Mouse (Mus musculus) splenic B cell, adult 2 months (primary cell): Measurements from ENCODE around the gene Scyl2.
"Not testable (repeated sequence)": the region's sequence is repeated elsewhere in the genome, so short reads cannot be mapped to it uniquely, and the experiment has no call there.

Experiments
- DNase-seq: peaks from one replicate; pipeline ENCODE4 v3.0.0-alpha.2; 2011; ENCODE audit warnings: low read depth, low spot score
- H3K27me3 ChIP-seq: 2 replicates; pipeline ENCODE4 v1.6.1; 2012; ENCODE audit warnings: mild to moderate bottlenecking, low read length, moderate library complexity, mixed read lengths; ENCODE audit not compliant: control insufficient read depth, poor library complexity, insufficient read depth, severe bottlenecking
- H3K36me3 ChIP-seq: 2 replicates; pipeline ENCODE4 v1.6.1; 2012; ENCODE audit warnings: mild to moderate bottlenecking, low read length, moderate library complexity, mixed read lengths; ENCODE audit not compliant: control insufficient read depth, poor library complexity, insufficient read depth, severe bottlenecking

Gene Scyl2

GRCm38 (mm10) chr10:89690021-89690420 lies 3.9 kb upstream of the Scyl2 start:
- H3K36me3 ChIP-seq: no peaks in the 10 kb centered on the region
- DNase-seq: no peak
- no peaks in the 10 kb centered on the region for H3K27me3 ChIP-seq

DNA sequence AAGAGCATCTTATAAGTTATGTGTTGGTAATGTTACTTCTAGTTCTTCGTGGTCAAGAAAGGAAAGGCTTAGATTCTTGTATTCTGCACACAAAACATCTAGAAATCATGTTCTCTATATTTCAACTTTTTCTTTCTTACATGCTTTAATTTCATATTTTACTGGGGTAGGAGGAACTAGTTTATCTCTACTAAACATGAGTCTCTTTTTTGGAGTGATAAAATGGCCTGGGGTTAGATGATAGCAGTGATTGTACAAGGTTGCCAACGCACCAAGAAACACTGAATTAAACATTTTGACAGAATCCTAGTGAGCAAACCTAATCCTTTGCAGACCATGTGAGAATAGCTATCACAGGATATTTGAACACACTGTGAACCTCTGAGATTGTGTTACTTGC lies 1.4 kb upstream of the Scyl2 start:
- H3K36me3 ChIP-seq: no peaks in the 10 kb centered on the region
- DNase-seq: no peak
- H3K27me3 ChIP-seq: no peaks in the 10 kb centered on the region

GRCm38 (mm10) chr10:89685391-89686138 lies 520 bp downstream of the Scyl2 start:
- no peak for DNase-seq
- Histone ChIP-seq H3K27me3 (no peaks in the 10 kb centered on the region), H3K36me3 (no peaks in the 10 kb centered on the region)

DNA sequence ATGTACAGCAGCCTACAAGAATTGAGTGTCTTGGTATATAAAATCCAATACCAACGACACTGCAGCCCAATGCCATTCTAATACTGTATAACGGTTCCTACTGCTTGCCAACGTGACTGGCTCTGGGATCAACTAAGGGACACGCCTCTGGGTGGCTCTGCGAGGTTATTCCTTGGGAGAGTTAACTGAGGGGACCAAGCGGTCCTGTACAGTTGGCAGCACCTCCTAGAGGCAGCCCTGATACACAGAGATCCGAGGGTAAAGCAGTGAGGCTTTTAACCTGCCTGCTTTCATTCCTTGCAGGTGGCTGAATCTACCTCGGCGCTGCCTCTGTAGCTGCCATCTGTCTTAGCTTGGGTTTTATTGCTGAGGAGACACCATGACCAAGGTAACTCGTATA lies 3.1 kb downstream of the Scyl2 start:
- no peaks in the 10 kb centered on the region for H3K36me3 ChIP-seq
- DNase-seq: no peak
- no peaks in the 10 kb centered on the region for H3K27me3 ChIP-seq

GRCm38 (mm10) chr10:89682157-89682556 lies 3.9 kb downstream of the Scyl2 start:
- DNase-seq: no peak
- H3K36me3 ChIP-seq: no peaks in the 10 kb centered on the region
- H3K27me3 ChIP-seq: no peaks in the 10 kb centered on the region

GRCm38 (mm10) chr10:89681706-89682105 lies 4.4 kb downstream of the Scyl2 start:
- no peaks in the 10 kb centered on the region for H3K27me3 ChIP-seq
- no peak for DNase-seq
- H3K36me3 ChIP-seq: 0 out of 2 replicates have a peak, but pooled peaks cover under 1% of the 10 kb centered on the region

DNA sequence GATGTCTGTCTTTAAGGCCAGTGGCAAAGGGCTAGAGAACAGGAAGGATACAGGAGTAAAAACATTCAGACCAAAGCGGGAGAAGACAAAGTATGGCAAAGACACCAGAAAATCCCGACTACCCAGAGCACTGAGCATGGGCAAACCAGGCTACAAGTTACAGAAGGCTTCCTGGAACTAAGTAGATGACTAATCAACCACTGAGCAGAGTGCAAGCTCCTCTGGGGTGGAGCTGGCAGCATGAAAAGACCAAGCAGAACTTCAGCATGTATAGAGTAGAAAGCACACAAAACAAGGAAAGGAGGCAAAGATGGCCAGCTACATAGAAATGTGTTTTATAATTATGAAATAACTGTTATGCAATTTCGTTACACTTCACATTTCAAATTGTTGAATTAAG lies 5.6 kb downstream of the Scyl2 start:
- DNase-seq: no peak
- Histone ChIP-seq H3K36me3 (0 out of 2 replicates have a peak, but pooled peaks cover 2% of the 10 kb centered on the region), H3K27me3 (no peaks in the 10 kb centered on the region)

DNA sequence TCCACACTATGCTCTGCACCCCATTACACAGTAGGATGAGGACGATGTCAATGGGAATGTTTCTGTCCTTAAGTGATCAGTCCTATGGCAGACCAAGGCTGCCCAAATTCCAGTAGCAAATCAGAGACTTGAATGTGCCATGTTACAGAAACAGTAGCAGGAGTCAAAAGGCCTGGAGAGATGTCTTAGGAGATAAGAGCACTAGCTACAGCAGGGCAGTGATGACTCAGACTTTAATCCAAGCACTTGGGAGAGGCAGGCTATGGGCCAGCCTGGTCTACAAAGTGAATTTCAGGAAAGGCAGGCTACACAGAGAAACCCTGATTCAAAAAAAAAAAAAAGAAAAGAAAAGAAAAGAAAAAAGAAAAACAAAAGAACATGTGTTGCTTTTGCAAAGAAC lies 6.6 kb downstream of the Scyl2 start:
- no peak for DNase-seq
- H3K36me3 ChIP-seq: 0 out of 2 replicates have a peak, but pooled peaks cover 2% of the 10 kb centered on the region
- H3K27me3 ChIP-seq: no peaks in the 10 kb centered on the region

- 0 out of 2 replicates have a peak, but pooled peaks cover 2% of the 10 kb centered on the region for H3K36me3 ChIP-seq
- H3K27me3 ChIP-seq: no peaks in the 10 kb centered on the region
- no peak for DNase-seq
These were observed 8.0 kb downstream of the Scyl2 start for GRCm38 (mm10) chr10:89678054-89678453.

DNA sequence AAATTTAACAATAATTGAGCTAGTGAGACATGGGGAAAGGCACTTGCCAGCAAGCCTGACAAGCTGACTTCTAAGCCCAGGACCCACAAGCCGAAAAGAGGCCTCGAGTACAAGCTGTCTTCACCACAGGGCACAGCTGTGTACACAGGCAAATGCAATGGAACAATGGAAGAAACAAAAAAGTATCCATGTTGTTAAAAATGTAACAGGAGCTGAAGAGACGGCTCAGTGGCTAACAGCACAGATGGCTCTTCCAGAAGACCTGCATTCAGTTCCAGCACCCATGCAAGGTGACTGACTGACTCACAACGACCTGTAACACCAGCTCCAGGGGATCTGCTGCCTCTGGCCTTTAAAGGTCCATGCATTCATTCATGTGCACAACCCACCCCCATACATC lies 9.5 kb downstream of the Scyl2 start:
- no peak for DNase-seq
- Histone ChIP-seq H3K36me3 (0 out of 2 replicates have a peak, but pooled peaks cover 2% of the 10 kb centered on the region), H3K27me3 (no peaks in the 10 kb centered on the region)

- H3K36me3 ChIP-seq, DNase-seq, H3K27me3 ChIP-seq: not testable (repeated sequence)
These were observed 15.7 kb downstream of the Scyl2 start for GRCm38 (mm10) chr10:89670371-89670770.

- H3K27me3 ChIP-seq: no peaks in the 10 kb centered on the region
- no peak for DNase-seq
These were observed 18.5 kb downstream of the Scyl2 start for GRCm38 (mm10) chr10:89667571-89667970.

DNA sequence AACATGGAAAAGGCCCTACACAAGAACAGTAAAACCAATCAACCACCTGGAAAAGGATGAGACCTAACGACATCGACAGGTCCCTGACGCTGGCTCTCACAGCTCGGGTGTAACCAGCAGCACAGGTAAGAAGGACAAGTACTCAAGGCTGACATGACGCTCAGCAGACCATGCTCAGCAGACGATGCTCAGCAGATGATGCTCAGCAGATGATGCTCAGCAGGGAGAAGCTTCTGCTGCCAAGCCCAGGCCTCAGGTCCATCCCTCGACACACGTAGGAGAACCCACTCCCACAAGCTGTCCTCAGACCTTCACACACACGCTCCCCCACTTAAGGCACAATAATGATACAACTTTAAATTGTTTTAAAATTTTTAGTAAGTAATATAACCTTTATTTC lies 20.4 kb downstream of the Scyl2 start:
- Histone ChIP-seq H3K27me3 (no peaks in the 10 kb centered on the region), H3K36me3 (peaks cover 6% of the 10 kb centered on the region; the same call in 1 of the 2 replicates)
- no peak for DNase-seq

More at GRCm38 (mm10) chr10:89667571-89667970, 18.5 kb downstream of the Scyl2 start:
- 0 out of 2 replicates have a peak, but pooled peaks cover 3% of the 10 kb centered on the region for H3K36me3 ChIP-seq

DNA sequence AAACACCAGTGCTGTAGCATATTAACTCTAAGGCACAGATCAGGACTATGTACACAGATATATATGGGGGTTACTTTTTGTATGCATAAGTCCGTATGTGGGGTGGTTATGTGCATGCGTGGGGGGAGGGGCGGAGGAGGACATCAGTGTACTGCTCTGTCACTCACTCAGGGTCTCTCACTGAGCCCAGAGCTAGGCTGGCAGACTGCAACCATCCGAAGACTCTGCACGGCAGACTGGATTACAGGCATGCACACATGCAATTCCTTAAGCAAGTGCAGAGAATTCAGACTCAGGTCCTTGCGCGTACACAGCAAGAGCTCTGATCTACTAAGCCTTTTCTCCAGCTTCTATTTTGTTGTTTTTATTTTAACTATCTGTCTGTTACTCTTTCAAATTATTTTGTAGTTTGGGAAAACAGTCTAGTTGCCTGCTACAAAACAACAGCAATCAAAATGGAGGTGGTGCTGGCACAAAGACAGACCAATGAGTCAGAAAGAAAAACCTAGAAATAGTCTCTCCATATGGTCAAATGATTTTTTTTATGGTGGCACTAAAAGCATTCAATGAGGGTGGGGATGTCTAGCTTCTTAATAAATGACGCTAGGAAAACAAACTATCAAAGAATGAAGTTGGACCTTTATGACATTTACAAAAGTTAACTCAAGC lies 21.0 kb downstream of the Scyl2 start:
- H3K27me3 ChIP-seq: no peaks in the 10 kb centered on the region
- DNase-seq: no peak

GRCm38 (mm10) chr10:89656366-89656765 lies 29.7 kb downstream of the Scyl2 start:
- no peaks in the 10 kb centered on the region for H3K27me3 ChIP-seq
- peaks cover 18% of the 10 kb centered on the region; the same call in 1 of the 2 replicates for H3K36me3 ChIP-seq
- DNase-seq: no peak

More for the DNA sequence above, 21.0 kb downstream of the Scyl2 start:
- H3K36me3 ChIP-seq: peaks cover 7% of the 10 kb centered on the region; the same call in 1 of the 2 replicates
